Comparison of ENCODE assay signal across 8 mouse cellular contexts in the genomic region with DNA sequence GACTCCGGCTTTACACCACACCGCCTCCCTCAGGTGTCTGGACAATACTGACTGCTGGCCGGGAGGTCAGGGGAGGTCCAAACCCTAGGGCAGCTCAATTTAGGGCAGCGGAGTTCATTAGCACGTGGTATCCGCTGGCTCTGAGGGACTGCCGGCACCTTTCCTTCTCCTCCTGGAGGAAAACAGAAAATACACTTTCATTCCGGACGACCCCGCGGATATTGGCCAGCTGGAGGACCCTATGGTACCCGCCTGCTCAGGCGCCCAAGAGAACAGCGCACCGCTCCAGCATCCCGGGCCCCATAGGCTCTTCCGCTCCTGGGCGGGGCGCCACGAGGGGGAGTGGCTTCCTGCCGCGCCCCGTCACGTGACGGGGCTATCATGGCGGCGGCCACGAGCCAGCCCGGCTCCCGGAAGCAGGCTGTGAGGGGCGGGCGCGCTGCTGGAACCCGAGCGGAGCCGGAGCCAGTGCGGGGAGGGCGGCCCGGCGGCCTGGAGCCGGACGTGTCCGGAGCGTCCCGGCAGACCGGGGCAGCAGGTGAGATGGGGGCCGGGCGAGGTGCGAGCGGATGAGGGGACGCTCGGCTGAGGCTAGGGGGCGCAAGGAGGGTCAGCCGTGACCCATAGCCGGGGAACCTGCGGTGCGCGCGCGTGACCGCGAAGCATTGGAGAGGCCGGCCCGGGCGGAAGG. TPM values are rescaled to one million over a fixed set of nuclear protein-coding genes. Genes with fewer than 3 reads are reported as not detected.
A peak's percentile ranks its signal among the peaks of the same experiment; 100 is the strongest.
DNase-seq lines count a peak whose midpoint lies in the region; ATAC-seq and TF ChIP-seq lines count a peak whose summit lies in the region.

A gene (plus strand): TSS at position 363 of the 691 bp plus-strand sequence.

- no peaks in the 10 kb centered on the region for H3K4me1 ChIP-seq in ES-Bruce4 (ENCODE audit: control insufficient read depth, insufficient read depth, low read length)
- peaks cover 18% of the 10 kb centered on the region for H3K4me1 ChIP-seq in forebrain, embryonic 12.5 days
- H3K4me1 ChIP-seq in heart, embryonic 16.5 days (ENCODE audit: control insufficient read depth, insufficient read depth, low read length): peaks cover 13% of the 10 kb centered on the region
- H3K4me1 ChIP-seq in liver, embryonic 15.5 days (replicated peaks): peaks cover 55% of the 10 kb centered on the region
- H3K4me1 ChIP-seq in neural tube, embryonic 11.5 days (ENCODE audit: control insufficient read depth, insufficient read depth, low read length): peaks cover 7% of the 10 kb centered on the region; the same call in 1 of the 2 replicates
- peaks cover 11% of the 10 kb centered on the region for H3K4me1 ChIP-seq in stomach, embryonic 16.5 days (ENCODE audit: control insufficient read depth, insufficient read depth, low read length)

- TF ChIP-seq POLR2A in ES-Bruce4 (IDR thresholded peaks at IDR 0.05; ENCODE audit: insufficient read depth, low read length): peak; percentile 56

- peak; percentile 87 for DNase-seq in c-Kit-positive CD71-positive TER-119-positive erythroid progenitor cells, embryonic 14.5 days (ENCODE audit: low spot score)
- peak; percentile 87 to 95 for DNase-seq in kidney, postnatal 36 days
- DNase-seq in neural tube, embryonic 11.5 days (ENCODE audit: low spot score): peak; percentile 96

- no peaks in the 10 kb centered on the region for H3K9me3 ChIP-seq in ES-Bruce4 (replicated peaks; ENCODE audit: control insufficient read depth, insufficient read depth, low read length, poor library complexity, severe bottlenecking)
- H3K9me3 ChIP-seq in forebrain, embryonic 12.5 days: no peaks in the 10 kb centered on the region
- H3K9me3 ChIP-seq in heart, embryonic 16.5 days (replicated peaks; ENCODE audit: control insufficient read depth, low read length): no peaks in the 10 kb centered on the region
- H3K9me3 ChIP-seq in liver, embryonic 15.5 days (replicated peaks): no peaks in the 10 kb centered on the region
- no peaks in the 10 kb centered on the region for H3K9me3 ChIP-seq in neural tube, embryonic 11.5 days (ENCODE audit: control insufficient read depth, low read length)
- H3K9me3 ChIP-seq in stomach, embryonic 16.5 days (replicated peaks; ENCODE audit: control insufficient read depth, low read length): no peaks in the 10 kb centered on the region

- TF ChIP-seq CTCF in ES-Bruce4 (IDR thresholded peaks at IDR 0.05; ENCODE audit: low read depth, low read length): peak; percentile 22

- H3K9ac ChIP-seq in ES-Bruce4 (ENCODE audit: low read depth, poor library complexity, severe bottlenecking): peak within 1 kb of the TSS; percentile 81
- peak within 1 kb of the TSS; percentile 88 for H3K9ac ChIP-seq in forebrain, embryonic 12.5 days
- peak within 1 kb of the TSS; percentile 94 for H3K9ac ChIP-seq in heart, embryonic 16.5 days (ENCODE audit: low read length)
- peak within 1 kb of the TSS; percentile 76 for H3K9ac ChIP-seq in liver, embryonic 15.5 days
- H3K9ac ChIP-seq in neural tube, embryonic 11.5 days (ENCODE audit: low read length): peak within 1 kb of the TSS; percentile 66
- peak within 1 kb of the TSS; percentile 93 for H3K9ac ChIP-seq in stomach, embryonic 16.5 days (ENCODE audit: low read length)

- ATAC-seq in forebrain, embryonic 12.5 days (ENCODE audit: low FRiP score): peak; percentile 98
- peak; percentile 94 for ATAC-seq in heart, embryonic 16.5 days (replicated peaks; ENCODE audit: extremely low read depth, insufficient read depth, low FRiP score)
- peak; percentile 92 for ATAC-seq in liver, embryonic 15.5 days (ENCODE audit: insufficient read depth)
- peak; percentile 97 for ATAC-seq in neural tube, embryonic 11.5 days (ENCODE audit: insufficient read depth, low FRiP score, low TSS enrichment)
- ATAC-seq in stomach, embryonic 16.5 days (ENCODE audit: insufficient read depth, low FRiP score): peak; percentile 95

- H3K4me3 ChIP-seq in ES-Bruce4 (ENCODE audit: low read depth, low read length): peak within 1 kb of the TSS; percentile 98
- peak within 1 kb of the TSS; percentile 92 for H3K4me3 ChIP-seq in forebrain, embryonic 12.5 days (replicated peaks)
- peak within 1 kb of the TSS; percentile 95 for H3K4me3 ChIP-seq in heart, embryonic 16.5 days (ENCODE audit: low read length)
- H3K4me3 ChIP-seq in liver, embryonic 15.5 days (replicated peaks): peak within 1 kb of the TSS; percentile 77
- peak within 1 kb of the TSS; percentile 67 for H3K4me3 ChIP-seq in neural tube, embryonic 11.5 days (ENCODE audit: low read depth, low read length)
- peak within 1 kb of the TSS; percentile 86 for H3K4me3 ChIP-seq in stomach, embryonic 16.5 days (replicated peaks; ENCODE audit: low read length)

- peaks cover 18% of the 10 kb centered on the region for H3K36me3 ChIP-seq in ES-Bruce4 (ENCODE audit: control insufficient read depth, insufficient read depth, low read length, poor library complexity, severe bottlenecking)
- H3K36me3 ChIP-seq in forebrain, embryonic 12.5 days (replicated peaks): peaks cover 18% of the 10 kb centered on the region
- peaks cover 8% of the 10 kb centered on the region for H3K36me3 ChIP-seq in heart, embryonic 16.5 days (ENCODE audit: control insufficient read depth, insufficient read depth)
- H3K36me3 ChIP-seq in liver, embryonic 15.5 days (replicated peaks): peaks cover 20% of the 10 kb centered on the region
- peaks cover 2% of the 10 kb centered on the region; the same call in 1 of the 2 replicates for H3K36me3 ChIP-seq in neural tube, embryonic 11.5 days (ENCODE audit: control insufficient read depth, insufficient read depth, low read length)
- no peaks in the 10 kb centered on the region for H3K36me3 ChIP-seq in stomach, embryonic 16.5 days (ENCODE audit: control insufficient read depth, insufficient read depth, low read length)

- TF ChIP-seq EP300 in ES-Bruce4 (IDR thresholded peaks at IDR 0.05; ENCODE audit: insufficient read depth, low read depth, low read length): 0 out of 2 replicates have a peak, but pooled peaks have one; percentile 44

- no peaks in the 10 kb centered on the region for H3K27me3 ChIP-seq in ES-Bruce4 (ENCODE audit: control insufficient read depth, insufficient read depth, low read length, poor library complexity, severe bottlenecking)
- H3K27me3 ChIP-seq in forebrain, embryonic 12.5 days: no peaks in the 10 kb centered on the region
- H3K27me3 ChIP-seq in heart, embryonic 16.5 days (ENCODE audit: control insufficient read depth, insufficient read depth, low read length): no peaks in the 10 kb centered on the region
- H3K27me3 ChIP-seq in liver, embryonic 15.5 days: no peaks in the 10 kb centered on the region
- H3K27me3 ChIP-seq in neural tube, embryonic 11.5 days (ENCODE audit: control insufficient read depth, insufficient read depth, low read length): no peaks in the 10 kb centered on the region
- H3K27me3 ChIP-seq in stomach, embryonic 16.5 days (ENCODE audit: control insufficient read depth, insufficient read depth, low read length): no peaks in the 10 kb centered on the region

- peak within 1 kb of the TSS; percentile 93 for H3K4me2 ChIP-seq in forebrain, embryonic 12.5 days
- peak within 1 kb of the TSS; percentile 83 for H3K4me2 ChIP-seq in heart, embryonic 16.5 days (ENCODE audit: low read depth, low read length)
- H3K4me2 ChIP-seq in liver, embryonic 15.5 days: peak within 1 kb of the TSS; percentile 87
- peak within 1 kb of the TSS; percentile 89 for H3K4me2 ChIP-seq in neural tube, embryonic 11.5 days (ENCODE audit: low read depth)
- peak within 1 kb of the TSS; percentile 85 for H3K4me2 ChIP-seq in stomach, embryonic 16.5 days (ENCODE audit: low read depth, low read length)

- H3K27ac ChIP-seq in ES-Bruce4 (ENCODE audit: insufficient read depth, low read length): peak within 1 kb of the TSS; percentile 71
- peak within 1 kb of the TSS; percentile 73 for H3K27ac ChIP-seq in forebrain, embryonic 12.5 days
- H3K27ac ChIP-seq in heart, embryonic 16.5 days (ENCODE audit: low read length): peak within 1 kb of the TSS; percentile 90
- H3K27ac ChIP-seq in liver, embryonic 15.5 days (replicated peaks): peak within 1 kb of the TSS; percentile 77
- peak within 1 kb of the TSS; percentile 63 for H3K27ac ChIP-seq in neural tube, embryonic 11.5 days (ENCODE audit: low read depth, low read length)
- peak within 1 kb of the TSS; percentile 95 for H3K27ac ChIP-seq in stomach, embryonic 16.5 days (ENCODE audit: low read length)

- under 1% methylated on average over 65 of the region's 65 CpGs for WGBS in forebrain, embryonic 12.5 days
- WGBS in heart, embryonic 16.5 days: under 1% methylated on average over 65 of the region's 65 CpGs
- under 1% methylated on average over 65 of the region's 65 CpGs for whole genome bisulfite sequencing in liver, embryonic 15.5 days (ENCODE audit: insufficient replicate concordance)
- under 1% methylated on average over 65 of the region's 65 CpGs for WGBS in neural tube, embryonic 11.5 days
- under 1% methylated on average over 65 of the region's 65 CpGs for WGBS in stomach, embryonic 16.5 days

RNA-seq across cellular contexts. Expression of the gene that starts here (rescaled TPM):
- 23.2 and 28.0 TPM in 2 replicates for polyA plus RNA-seq in ES-Bruce4 (2011; ENCODE audit: insufficient read depth, insufficient read length, low read depth, missing spikeins)
- 48.9 and 50.5 TPM in 2 replicates for polyA plus RNA-seq in forebrain, embryonic 12.5 days (2016; fragmentation: Nextera tagmentation; extraction: Ambion mirVana)
- 43.8 and 49.4 TPM in 2 replicates for polyA plus RNA-seq in heart, embryonic 16.5 days (2015; fragmentation: Nextera tagmentation; extraction: Ambion mirVana)
- 24.9 and 25.6 TPM in 2 replicates for polyA plus RNA-seq in liver, embryonic 15.5 days (2015; fragmentation: Nextera tagmentation; extraction: Ambion mirVana)
- polyA plus RNA-seq in neural tube, embryonic 11.5 days (2014; fragmentation: Nextera tagmentation; extraction: Ambion mirVana): 59.7 and 66.7 TPM in 2 replicates
- 71.5 and 83.5 TPM in 2 replicates for polyA plus RNA-seq in stomach, embryonic 16.5 days (2015; fragmentation: Nextera tagmentation; extraction: Ambion mirVana)

Comparison
In these comparisons a context has a peak if more than half of its experiments do, and no peak if none do; other contexts are left out.
1. Peak in every context shown above with its lines: DNase-seq, ATAC-seq, H3K4me3 ChIP-seq and H3K27ac ChIP-seq.